14 mouse cellular contexts compared by ENCODE assay signal in the genomic region with DNA sequence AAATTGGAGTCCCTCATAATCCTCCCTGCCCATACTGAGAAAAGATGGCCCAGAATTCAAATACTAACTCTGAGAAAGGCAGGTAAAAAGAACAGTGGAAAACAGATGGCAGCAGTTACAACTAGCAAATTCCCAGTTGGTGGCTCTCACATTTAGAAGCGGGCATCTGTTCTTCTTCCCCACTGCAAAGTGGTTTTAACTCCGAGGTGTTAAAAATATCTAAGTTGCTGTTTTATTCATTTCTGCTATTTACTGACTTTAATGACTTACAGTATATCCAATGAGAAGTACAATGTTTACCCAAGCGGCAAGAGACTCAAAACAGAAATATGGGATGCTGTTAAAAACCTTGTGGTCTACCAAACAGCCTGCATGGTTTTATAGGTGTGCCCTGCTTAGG.
DNase-seq lines count a peak whose midpoint lies in the region; ATAC-seq and TF ChIP-seq lines count a peak whose summit lies in the region.
"Had no signal": no experiment of that assay in that cellular context is flagged by ENCODE, and none has a peak within 500 bp of the region (broad histone marks: within the 10 kb centered on the region; RNA-seq: fewer than 3 reads in every experiment).

No protein-coding gene starts in this region.

- H3K4me1 ChIP-seq in midbrain, postnatal 0 days (ENCODE audit: insufficient read depth, low read length): no peaks in the 10 kb centered on the region
- 0 out of 2 replicates have a peak, but pooled peaks cover 3% of the 10 kb centered on the region for H3K4me1 ChIP-seq in midbrain, embryonic 13.5 days (replicated peaks)
- H3K4me1 ChIP-seq: embryonic facial prominence, embryonic 10.5 days; limb, embryonic 15.5 days had no signal

- ATAC-seq in midbrain, postnatal 0 days (ENCODE audit: low FRiP score): no peak
- no peak for ATAC-seq in midbrain, embryonic 13.5 days
- no peak for ATAC-seq in inflammation-experienced regulatory T-cells, adult 6 months
- ATAC-seq: intestine, embryonic 16.5 days had no signal

- H3K9ac ChIP-seq in midbrain, postnatal 0 days (replicated peaks; ENCODE audit: low read length, poor library complexity, severe bottlenecking): no peak overlapping the region
- H3K9ac ChIP-seq in midbrain, embryonic 13.5 days (replicated peaks): no peak overlapping the region
- H3K9ac ChIP-seq: limb, embryonic 15.5 days; lung, embryonic 14.5 days had no signal

- TF ChIP-seq CTCF in midbrain, postnatal 0 days (IDR thresholded peaks at IDR 0.05): no peak

- DNase-seq in midbrain, postnatal 0 days (ENCODE audit: low spot score): peak; percentile 22
- peak; percentile 71 for DNase-seq in cerebellum, adult 9-10 months
- peak; percentile 20 to 36 for DNase-seq in layer of hippocampus, adult 8-10 months (ENCODE audit: low spot score in 2 of 2)
- DNase-seq in telencephalon, adult 2 months (ENCODE audit: low read depth, low spot score): peak; percentile 71
- DNase-seq in adipocyte (ENCODE audit: low spot score): no peak
- DNase-seq: heart, adult 18-20 months; lung, embryonic 14.5 days had no signal

- no peak overlapping the region for H3K4me3 ChIP-seq in midbrain, postnatal 0 days (ENCODE audit: low read depth, low read length)
- no peak overlapping the region for H3K4me3 ChIP-seq in midbrain, embryonic 13.5 days (replicated peaks)
- H3K4me3 ChIP-seq: embryonic facial prominence, embryonic 10.5 days; limb, embryonic 15.5 days had no signal

- no peak overlapping the region for H3K27ac ChIP-seq in midbrain, postnatal 0 days (ENCODE audit: low read depth, low read length)
- H3K27ac ChIP-seq in midbrain, embryonic 13.5 days: no peak overlapping the region
- H3K27ac ChIP-seq: embryonic facial prominence, embryonic 10.5 days; limb, embryonic 15.5 days; stomach, postnatal 0 days had no signal

- no peaks in the 10 kb centered on the region for H3K36me3 ChIP-seq in midbrain, postnatal 0 days (ENCODE audit: insufficient read depth, low read length)
- no peaks in the 10 kb centered on the region for H3K36me3 ChIP-seq in midbrain, embryonic 13.5 days
- H3K36me3 ChIP-seq: embryonic facial prominence, embryonic 10.5 days; limb, embryonic 15.5 days had no signal

- no peak overlapping the region for H3K4me2 ChIP-seq in midbrain, postnatal 0 days (ENCODE audit: low read depth, low read length, poor library complexity, severe bottlenecking)
- H3K4me2 ChIP-seq in midbrain, embryonic 13.5 days (replicated peaks): no peak overlapping the region
- H3K4me2 ChIP-seq: limb, embryonic 15.5 days; lung, embryonic 14.5 days had no signal

- H3K27me3 ChIP-seq in midbrain, postnatal 0 days (ENCODE audit: insufficient read depth, low read length): no peaks in the 10 kb centered on the region
- no peaks in the 10 kb centered on the region for H3K27me3 ChIP-seq in midbrain, embryonic 13.5 days
- H3K27me3 ChIP-seq: CH12.LX; limb, embryonic 15.5 days had no signal

- no peaks in the 10 kb centered on the region for H3K9me3 ChIP-seq in midbrain, postnatal 0 days (ENCODE audit: low read length)
- H3K9me3 ChIP-seq in midbrain, embryonic 13.5 days: no peaks in the 10 kb centered on the region
- H3K9me3 ChIP-seq: embryonic facial prominence, embryonic 10.5 days; limb, embryonic 15.5 days had no signal

- whole genome bisulfite sequencing in midbrain, postnatal 0 days: 78% methylated on average over 3 of the region's 3 CpGs
- 87% methylated on average over 3 of the region's 3 CpGs for WGBS in midbrain, embryonic 13.5 days
